Mouse (Mus musculus) left cerebral cortex, adult 2 months (tissue): Measurements from ENCODE around the gene Maco1. TPM values are rescaled to one million over a fixed set of nuclear protein-coding genes. Genes with fewer than 3 reads are reported as not detected.

Experiments used
- DNase-seq, 2 experiments: peaks; one replicate each; pipeline ENCODE4 v3.0.0; 2021 to 2022; ENCODE audit warnings: low spot score in 2 of 2, mixed read lengths in 1 of 2; ENCODE audit errors: extremely low spot score in 1 of 2
- H3K27ac ChIP-seq: fragments of 200-600 bp; 2 replicates; pipeline ENCODE4 v1.8.1; 2022
- H3K4me3 ChIP-seq: fragments of 200-600 bp; 2 replicates; pipeline ENCODE4 v1.8.1; 2022
- CTCF ChIP-seq: fragments of 200-600 bp; IDR thresholded peaks from 2 replicates; pipeline ENCODE4 v1.8.1; 2022; ENCODE audit warnings: antibody characterized with exemption, mild to moderate bottlenecking, moderate library complexity
- intact Hi-C: fragments of 180-260 bp; cut with DNase I; formaldehyde crosslinking; loops from one replicate; pipeline ENCODE4 v1.15.1; 2025
- total RNA-seq, 2 experiments: library from RNA; stranded (reverse); gene quantifications; 2 replicates each; pipeline ENCODE4 v1.2.3; 2021

Maco1 gene
- total RNA-seq, 2 experiments from 2014 or later: 52.4 to 54.2 TPM

DNA sequence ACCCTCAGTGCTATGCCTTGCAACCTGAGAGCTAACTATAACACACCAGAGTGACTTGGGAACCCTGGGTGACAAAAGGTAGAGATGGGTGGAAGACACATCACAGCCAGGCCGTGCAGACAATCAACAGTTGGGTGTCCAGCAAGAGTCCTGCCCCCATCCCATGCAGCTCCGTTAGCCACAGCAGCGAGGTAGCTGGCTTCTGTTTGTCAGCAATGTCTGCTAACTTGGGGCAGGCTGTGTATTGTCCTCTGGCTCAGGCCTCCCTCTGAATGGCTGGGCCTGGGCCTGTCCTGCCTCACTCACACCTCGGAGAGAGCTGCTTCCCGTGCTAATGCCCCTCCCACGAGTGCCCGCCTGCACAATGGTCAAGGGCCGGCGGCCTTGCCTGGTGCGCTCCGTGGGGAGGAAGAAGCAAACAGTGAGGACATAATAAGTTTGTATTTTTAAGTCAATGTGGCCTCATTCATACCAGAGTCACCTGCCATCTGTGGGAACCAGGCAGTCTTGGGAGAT is 100.2 kb downstream of the Maco1 start:
- DNase-seq: no peak
- TF ChIP-seq CTCF: no peak
- intact Hi-C loops: no loop called here

More for the DNA sequence above, 100.2 kb downstream of the Maco1 start:
- Histone ChIP-seq H3K27ac (no peak overlapping the region), H3K4me3 (no peak overlapping the region)

Other genes starting within 250 kb of the Maco1 start
- gene Man1c1, start 149.1 kb downstream of the Maco1 start, total RNA-seq: 10 to 100 TPM; 43.1 to 43.6 TPM
- 1 to 10 TPM; 3.4 to 3.7 TPM for gene Ldlrap1, start 85.3 kb downstream of the Maco1 start, total RNA-seq
- not detected for gene Rhd, start 11.2 kb upstream of the Maco1 start, total RNA-seq
- 100 to 1,000 TPM; 113 to 116 TPM for gene Tmem50a, start 61.7 kb upstream of the Maco1 start, total RNA-seq
- 100 to 1,000 TPM; 284 to 304 TPM for gene Rsrp1, start 70.2 kb upstream of the Maco1 start, total RNA-seq
- 10 to 100 TPM; 53.9 to 58.7 TPM for gene Syf2, start 77.6 kb upstream of the Maco1 start, total RNA-seq